Mouse (Mus musculus): ENCODE measurements around the gene Prep. TPM values are rescaled to one million over a fixed set of nuclear protein-coding genes. Genes with fewer than 3 reads are reported as not detected.
A peak's percentile ranks its signal among the peaks of the same experiment; 100 is the strongest.
"Not testable (repeated sequence)": the region's sequence is repeated elsewhere in the genome, so short reads cannot be mapped to it uniquely, and the experiment has no call there.

Gene Prep
- polyA plus RNA-seq, 1 experiment from 2014 or later: 28.1 TPM

DNA sequence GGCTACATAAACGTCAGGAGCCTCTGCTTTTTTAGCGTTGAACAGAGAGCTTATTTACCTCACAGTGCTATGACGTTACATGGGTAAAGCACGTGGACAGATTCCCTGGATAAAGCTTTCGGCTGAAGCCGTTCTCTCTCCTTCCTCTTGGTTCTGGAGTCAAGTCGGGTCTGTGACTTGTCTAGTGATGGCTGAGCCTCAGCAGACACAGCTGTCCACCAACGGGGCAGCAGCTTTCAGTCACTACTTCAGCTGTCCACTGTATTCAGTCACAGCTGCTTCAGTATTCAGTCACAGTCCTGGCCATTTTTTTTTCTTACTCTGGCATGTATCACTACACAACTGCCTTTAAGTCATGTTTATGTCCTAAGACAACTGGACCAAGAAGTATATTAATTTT lies 106.9 kb downstream of the Prep start:
- Histone ChIP-seq H3K4me1 (ENCODE audit: control insufficient read depth, insufficient read depth, low read length) (no peaks in the 10 kb centered on the region), H3K27me3 (ENCODE audit: control insufficient read depth, insufficient read depth, low read length) (no peaks in the 10 kb centered on the region), H3K4me3 (ENCODE audit: low read depth, low read length) (no peak overlapping the region), H3K36me3 (replicated peaks; ENCODE audit: control insufficient read depth, insufficient read depth, low read depth, low read length) (no peaks in the 10 kb centered on the region), H3K9me3 (replicated peaks; ENCODE audit: control insufficient read depth, low read length) (no peaks in the 10 kb centered on the region), H3K9ac (replicated peaks; ENCODE audit: low read length) (no peak overlapping the region), H3K27ac (replicated peaks; ENCODE audit: low read depth, low read length) (no peak overlapping the region), H3K4me2 (ENCODE audit: low read depth, low read length) (no peak overlapping the region)
- 79% methylated on average over 8 of the region's 8 CpGs for WGBS
- no peak for ATAC-seq (replicated peaks; ENCODE audit: insufficient number of reproducible peaks, low FRiP score, low TSS enrichment, low read depth)
- DNase-seq (ENCODE audit: low spot score): no peak

DNA sequence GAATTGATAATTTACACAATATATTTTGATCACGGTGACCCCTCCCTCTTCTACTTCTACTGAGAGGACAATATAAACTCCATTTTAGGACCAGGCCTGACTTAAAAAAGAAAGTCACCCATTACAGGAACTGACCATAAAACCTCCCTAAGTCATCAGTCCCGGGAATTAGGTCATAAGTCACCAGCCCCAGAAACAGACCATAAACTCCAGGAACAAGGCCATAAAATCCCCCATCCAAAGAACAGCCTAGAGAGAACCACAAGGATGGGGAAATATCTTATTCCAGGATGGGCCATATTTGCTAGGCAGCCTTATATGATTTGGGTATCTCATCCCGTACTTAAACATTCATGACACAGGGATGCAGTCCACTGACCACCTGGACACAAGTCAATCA lies 107.3 kb downstream of the Prep start:
- H3K9ac ChIP-seq (replicated peaks; ENCODE audit: low read length): no peak overlapping the region
- no peak overlapping the region for H3K4me3 ChIP-seq (ENCODE audit: low read depth, low read length)
- H3K9me3 ChIP-seq (replicated peaks; ENCODE audit: control insufficient read depth, low read length): no peaks in the 10 kb centered on the region
- DNase-seq (ENCODE audit: low spot score): no peak
- no peaks in the 10 kb centered on the region for H3K36me3 ChIP-seq (replicated peaks; ENCODE audit: control insufficient read depth, insufficient read depth, low read depth, low read length)
- H3K4me1 ChIP-seq (ENCODE audit: control insufficient read depth, insufficient read depth, low read length): no peaks in the 10 kb centered on the region
- WGBS: 95% methylated on average over 3 of the region's 3 CpGs
- H3K27ac ChIP-seq (replicated peaks; ENCODE audit: low read depth, low read length): no peak overlapping the region
- H3K4me2 ChIP-seq (ENCODE audit: low read depth, low read length): no peak overlapping the region
- no peaks in the 10 kb centered on the region for H3K27me3 ChIP-seq (ENCODE audit: control insufficient read depth, insufficient read depth, low read length)
- no peak for ATAC-seq (replicated peaks; ENCODE audit: insufficient number of reproducible peaks, low FRiP score, low TSS enrichment, low read depth)

DNA sequence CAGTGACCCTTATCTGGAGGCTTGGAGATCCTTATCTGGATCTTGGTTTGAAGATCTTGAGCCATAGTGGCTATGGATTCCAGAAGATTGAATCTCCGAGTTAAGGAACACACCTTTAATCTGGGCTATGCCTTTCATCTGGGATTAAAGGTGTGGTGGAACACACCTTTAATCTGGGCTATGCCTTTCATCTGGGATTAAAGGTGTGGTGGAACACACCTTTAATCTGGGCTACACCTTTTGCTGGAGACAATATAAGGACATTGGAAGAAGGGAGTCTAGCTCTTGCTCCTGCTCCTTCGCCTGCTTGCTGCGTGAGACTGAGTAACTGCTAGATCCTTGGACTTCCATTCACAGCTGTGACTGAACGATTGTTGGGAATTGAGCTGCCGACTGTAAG lies 110.8 kb downstream of the Prep start, which contains the start of gene Popdc3:
TSS of gene Popdc3 (plus strand) at position 301 of the 400 bp plus-strand sequence.
- ATAC-seq (replicated peaks; ENCODE audit: insufficient number of reproducible peaks, low FRiP score, low TSS enrichment, low read depth); H3K4me3 ChIP-seq (ENCODE audit: low read depth, low read length); H3K27me3 ChIP-seq (ENCODE audit: control insufficient read depth, insufficient read depth, low read length); H3K9ac ChIP-seq (replicated peaks; ENCODE audit: low read length); H3K9me3 ChIP-seq (replicated peaks; ENCODE audit: control insufficient read depth, low read length); DNase-seq (ENCODE audit: low spot score); H3K4me2 ChIP-seq (ENCODE audit: low read depth, low read length); H3K4me1 ChIP-seq (ENCODE audit: control insufficient read depth, insufficient read depth, low read length); H3K27ac ChIP-seq (replicated peaks; ENCODE audit: low read depth, low read length); H3K36me3 ChIP-seq (replicated peaks; ENCODE audit: control insufficient read depth, insufficient read depth, low read depth, low read length): not testable (repeated sequence)
- WGBS: no CpG with 5 or more reads among the region's 5 CpGs

DNA sequence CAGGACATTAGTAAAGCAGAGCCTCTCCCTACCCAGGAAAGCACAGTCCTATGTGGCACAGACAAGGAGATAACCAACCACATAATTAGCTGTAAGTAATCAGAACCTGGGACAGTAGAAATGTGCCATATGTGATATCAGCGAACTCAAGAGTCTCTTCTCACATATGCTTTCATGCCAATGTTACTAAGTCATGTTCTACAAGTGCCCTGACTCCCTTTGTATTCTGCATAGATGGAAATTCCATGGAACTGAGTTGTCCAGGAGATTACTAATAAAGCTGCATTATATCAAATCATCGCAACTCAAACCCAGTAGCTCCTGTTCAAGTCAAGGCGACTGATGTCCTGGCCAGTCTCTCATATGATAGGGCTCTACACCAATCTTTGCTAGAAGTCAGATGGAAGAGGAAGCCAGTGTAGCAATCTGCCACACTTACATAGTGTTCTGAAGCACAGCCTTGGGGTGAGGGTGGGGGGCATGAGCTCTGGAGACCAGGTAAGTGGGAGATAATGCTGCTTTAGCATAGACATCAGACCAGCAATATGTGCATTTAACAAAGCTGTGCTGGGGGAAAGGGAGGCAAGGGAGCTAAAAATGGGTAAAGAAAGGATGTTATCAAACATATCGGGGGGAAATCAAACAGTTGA lies 113.8 kb downstream of the Prep start:
- no peaks in the 10 kb centered on the region for H3K9me3 ChIP-seq (replicated peaks; ENCODE audit: control insufficient read depth, low read length)
- 92% methylated on average over 4 of the region's 4 CpGs for WGBS
- no peak for ATAC-seq (replicated peaks; ENCODE audit: insufficient number of reproducible peaks, low FRiP score, low TSS enrichment, low read depth)

DNA sequence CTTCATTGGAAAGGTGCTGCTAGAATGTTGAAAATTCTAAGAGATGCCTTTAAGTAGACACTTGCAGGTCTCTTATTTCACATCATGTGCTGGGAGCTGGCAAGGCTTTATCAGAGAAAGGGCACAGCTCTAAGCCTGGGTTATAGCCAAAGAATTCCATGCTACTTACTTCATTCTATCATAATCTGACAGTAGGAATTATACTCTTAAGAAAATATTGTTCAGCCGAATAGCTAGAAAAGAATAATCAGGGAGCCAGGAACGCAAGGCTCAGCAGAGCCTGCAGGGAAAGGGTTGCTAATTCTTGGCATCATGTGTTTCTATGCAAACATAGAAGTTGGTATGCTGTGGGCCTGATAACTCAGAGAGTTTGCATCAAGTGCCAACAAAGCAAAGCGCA lies 114.3 kb downstream of the Prep start:
- Histone ChIP-seq H3K9ac (replicated peaks; ENCODE audit: low read length) (no peak overlapping the region), H3K9me3 (replicated peaks; ENCODE audit: control insufficient read depth, low read length) (no peaks in the 10 kb centered on the region), H3K27me3 (ENCODE audit: control insufficient read depth, insufficient read depth, low read length) (no peaks in the 10 kb centered on the region), H3K4me1 (ENCODE audit: control insufficient read depth, insufficient read depth, low read length) (no peaks in the 10 kb centered on the region), H3K27ac (replicated peaks; ENCODE audit: low read depth, low read length) (no peak overlapping the region), H3K4me3 (ENCODE audit: low read depth, low read length) (no peak overlapping the region), H3K4me2 (ENCODE audit: low read depth, low read length) (no peak overlapping the region), H3K36me3 (replicated peaks; ENCODE audit: control insufficient read depth, insufficient read depth, low read depth, low read length) (no peaks in the 10 kb centered on the region)
- DNase-seq (ENCODE audit: low spot score) (no peak), ATAC-seq (replicated peaks; ENCODE audit: insufficient number of reproducible peaks, low FRiP score, low TSS enrichment, low read depth) (no peak)
- 93% methylated on average over 3 of the region's 3 CpGs for WGBS

More for the DNA sequence above, 113.8 kb downstream of the Prep start:
- H3K9ac ChIP-seq (replicated peaks; ENCODE audit: low read length): no peak overlapping the region
- no peak overlapping the region for H3K4me3 ChIP-seq (ENCODE audit: low read depth, low read length)
- no peaks in the 10 kb centered on the region for H3K27me3 ChIP-seq (ENCODE audit: control insufficient read depth, insufficient read depth, low read length)
- H3K4me1 ChIP-seq (ENCODE audit: control insufficient read depth, insufficient read depth, low read length): no peaks in the 10 kb centered on the region
- no peak overlapping the region for H3K4me2 ChIP-seq (ENCODE audit: low read depth, low read length)
- no peak overlapping the region for H3K27ac ChIP-seq (replicated peaks; ENCODE audit: low read depth, low read length)
- no peak for DNase-seq (ENCODE audit: low spot score)
- H3K36me3 ChIP-seq (replicated peaks; ENCODE audit: control insufficient read depth, insufficient read depth, low read depth, low read length): no peaks in the 10 kb centered on the region

DNA sequence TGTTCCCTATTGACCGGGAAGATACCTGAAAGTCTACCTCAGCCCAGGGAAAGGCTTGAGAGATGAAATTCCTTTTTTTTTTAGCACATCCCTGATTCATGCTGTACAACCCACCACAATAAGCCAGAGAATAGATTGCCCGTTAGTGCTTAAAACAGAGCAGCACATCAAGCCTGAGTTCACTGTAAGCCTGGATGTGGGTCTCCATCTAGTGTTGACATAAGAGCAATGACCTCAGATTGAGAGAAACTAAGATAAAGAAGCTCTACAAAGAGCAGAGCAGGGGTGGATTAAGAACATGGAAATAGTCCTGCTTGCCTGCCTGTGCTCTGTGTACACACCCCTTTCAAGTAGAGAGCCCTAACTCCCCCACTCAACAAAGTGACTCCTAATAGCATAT lies 118.5 kb downstream of the Prep start:
- Histone ChIP-seq H3K4me1 (ENCODE audit: control insufficient read depth, insufficient read depth, low read length) (no peaks in the 10 kb centered on the region), H3K27ac (replicated peaks; ENCODE audit: low read depth, low read length) (no peak overlapping the region), H3K4me2 (ENCODE audit: low read depth, low read length) (no peak overlapping the region), H3K36me3 (replicated peaks; ENCODE audit: control insufficient read depth, insufficient read depth, low read depth, low read length) (no peaks in the 10 kb centered on the region), H3K4me3 (ENCODE audit: low read depth, low read length) (no peak overlapping the region), H3K9ac (replicated peaks; ENCODE audit: low read length) (no peak overlapping the region), H3K9me3 (replicated peaks; ENCODE audit: control insufficient read depth, low read length) (no peaks in the 10 kb centered on the region), H3K27me3 (ENCODE audit: control insufficient read depth, insufficient read depth, low read length) (no peaks in the 10 kb centered on the region)
- DNase-seq (ENCODE audit: low spot score): no peak
- no peak for ATAC-seq (replicated peaks; ENCODE audit: insufficient number of reproducible peaks, low FRiP score, low TSS enrichment, low read depth)
- 94% methylated on average over 2 of the region's 2 CpGs for WGBS

DNA sequence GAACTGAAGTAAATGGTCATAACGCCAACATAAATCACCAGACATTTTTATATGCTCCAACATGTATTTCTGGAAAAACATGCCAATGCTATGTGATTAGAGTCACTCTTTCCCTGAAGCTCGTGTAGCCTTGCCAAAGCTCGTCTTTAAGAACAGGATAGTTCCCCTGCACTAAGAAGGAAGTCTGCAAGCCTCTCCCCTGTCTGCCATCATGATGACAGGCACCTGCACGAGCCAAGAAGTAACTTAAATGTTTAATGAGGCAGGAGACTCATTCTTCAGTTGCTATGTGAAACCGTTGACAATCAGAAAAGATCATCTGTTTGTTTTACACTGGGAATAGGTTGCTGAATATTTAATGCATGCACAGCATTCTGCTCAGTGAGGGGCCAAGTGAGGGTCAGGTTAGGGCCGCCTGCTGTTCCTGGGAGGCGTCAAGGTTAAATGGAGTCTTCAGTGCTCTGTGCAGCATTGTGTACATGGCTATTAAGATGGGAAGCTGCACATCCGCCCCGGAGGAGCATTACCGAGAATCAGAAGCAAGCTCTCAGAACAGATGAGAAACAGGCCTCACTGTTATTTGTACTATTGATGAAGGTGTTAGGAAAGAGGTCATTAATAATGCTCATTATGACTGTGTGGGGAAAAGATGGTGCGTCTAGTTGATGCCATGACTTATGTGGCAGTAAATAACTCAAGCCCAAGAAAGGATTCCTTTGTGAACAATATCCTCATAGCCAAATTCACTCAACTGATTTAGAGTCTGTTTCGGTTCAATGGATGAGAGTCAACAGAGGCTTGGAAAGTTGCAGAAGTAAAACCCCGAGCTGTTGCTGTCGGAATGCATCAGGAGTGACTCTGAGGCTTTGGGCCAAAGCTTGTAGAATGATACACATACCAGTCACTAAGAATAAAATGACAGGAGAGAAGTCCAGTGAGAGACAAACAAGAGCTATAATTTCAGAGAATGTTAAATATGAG lies 126.6 kb downstream of the Prep start:
- no peak overlapping the region for H3K4me3 ChIP-seq (ENCODE audit: low read depth, low read length)
- 63% methylated on average over 14 of the region's 14 CpGs for WGBS
- H3K36me3 ChIP-seq (replicated peaks; ENCODE audit: control insufficient read depth, insufficient read depth, low read depth, low read length): no peaks in the 10 kb centered on the region
- no peaks in the 10 kb centered on the region for H3K27me3 ChIP-seq (ENCODE audit: control insufficient read depth, insufficient read depth, low read length)
- no peaks in the 10 kb centered on the region for H3K9me3 ChIP-seq (replicated peaks; ENCODE audit: control insufficient read depth, low read length)
- no peaks in the 10 kb centered on the region for H3K4me1 ChIP-seq (ENCODE audit: control insufficient read depth, insufficient read depth, low read length)
- ATAC-seq (replicated peaks; ENCODE audit: insufficient number of reproducible peaks, low FRiP score, low TSS enrichment, low read depth): 0 out of 2 replicates have a peak, but pooled peaks have one; percentile 59
- no peak overlapping the region for H3K4me2 ChIP-seq (ENCODE audit: low read depth, low read length)
- no peak overlapping the region for H3K27ac ChIP-seq (replicated peaks; ENCODE audit: low read depth, low read length)
- no peak overlapping the region for H3K9ac ChIP-seq (replicated peaks; ENCODE audit: low read length)
- no peak for DNase-seq (ENCODE audit: low spot score)

DNA sequence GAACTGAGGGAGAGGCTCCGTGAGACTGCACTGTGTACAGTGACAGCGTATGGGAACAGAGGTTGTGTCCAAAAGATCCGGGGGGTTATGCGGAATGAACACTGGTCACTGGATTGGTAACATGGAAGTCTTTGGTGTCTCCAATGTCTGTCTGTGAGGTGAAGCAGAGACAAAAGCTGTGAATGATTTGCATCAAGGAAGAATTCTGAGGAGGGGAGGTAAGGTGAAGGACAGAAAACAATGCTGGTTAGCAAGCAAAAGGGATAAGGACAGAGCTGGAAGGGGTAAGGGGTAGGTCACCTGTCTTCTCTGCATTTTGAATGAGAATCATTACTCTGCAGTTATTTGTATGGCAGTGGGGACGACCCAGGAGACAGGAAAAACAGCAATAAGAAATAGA lies 127.5 kb downstream of the Prep start:
- no peaks in the 10 kb centered on the region for H3K9me3 ChIP-seq (replicated peaks; ENCODE audit: control insufficient read depth, low read length)
- no peak overlapping the region for H3K27ac ChIP-seq (replicated peaks; ENCODE audit: low read depth, low read length)
- H3K4me2 ChIP-seq (ENCODE audit: low read depth, low read length): no peak overlapping the region
- H3K4me3 ChIP-seq (ENCODE audit: low read depth, low read length): no peak overlapping the region
- no peaks in the 10 kb centered on the region for H3K36me3 ChIP-seq (replicated peaks; ENCODE audit: control insufficient read depth, insufficient read depth, low read depth, low read length)
- no peak overlapping the region for H3K9ac ChIP-seq (replicated peaks; ENCODE audit: low read length)
- no peaks in the 10 kb centered on the region for H3K4me1 ChIP-seq (ENCODE audit: control insufficient read depth, insufficient read depth, low read length)
- ATAC-seq (replicated peaks; ENCODE audit: insufficient number of reproducible peaks, low FRiP score, low TSS enrichment, low read depth) (no peak), DNase-seq (ENCODE audit: low spot score) (no peak)
- WGBS: 86% methylated on average over 5 of the region's 5 CpGs
- no peaks in the 10 kb centered on the region for H3K27me3 ChIP-seq (ENCODE audit: control insufficient read depth, insufficient read depth, low read length)

Measured in embryonic facial prominence, embryonic 11.5 days (tissue).